Mouse (Mus musculus) ES-E14 (cell line): ENCODE measurements around the gene Gjb6.

Experiments
- HCFC1 ChIP-seq: IDR thresholded peaks from 2 replicates; pipeline ENCODE4 v1.6.1; 2012; ENCODE audit warnings: low read length, inconsistent platforms, borderline replicate concordance; ENCODE audit not compliant: insufficient read depth
- MAFK ChIP-seq: IDR thresholded peaks from 2 replicates; pipeline ENCODE4 v1.6.1; 2014; ENCODE audit warnings: mild to moderate bottlenecking, low read depth, low read length, inconsistent platforms; ENCODE audit not compliant: insufficient read depth
- ZNF384 ChIP-seq: IDR thresholded peaks from 2 replicates; pipeline ENCODE4 v1.6.1; 2012; ENCODE audit warnings: low read depth, low read length, inconsistent platforms

GRCm38 (mm10) chr14:57127383-57127782 is 6.0 kb downstream of the Gjb6 start:
- TF ChIP-seq HCFC1 (no peak), ZNF384 (no peak), MAFK (no peak)
